Mouse (Mus musculus) gonadal fat pad, adult 2 months (tissue): ENCODE data around the gene Fhl3. TPM values are rescaled to one million over a fixed set of nuclear protein-coding genes. Genes with fewer than 3 reads are reported as not detected.
"Not testable (repeated sequence)": the region's sequence is repeated elsewhere in the genome, so short reads cannot be mapped to it uniquely, and the experiment has no call there.

Source experiments
- DNase-seq: peaks from one replicate; pipeline ENCODE4 v3.0.0-alpha.2; 2012; ENCODE audit warnings: low read depth
- polyA plus RNA-seq: library from polyadenylated mRNA; depleted of rRNA; stranded (reverse); fragments of >200 nt; gene quantifications from 2 replicates; pipeline ENCODE4 v1.2.3, GENCODE M21; 2012

Fhl3 gene
- polyA plus RNA-seq, 1 experiment, result 7.7 TPM

GRCm38 (mm10) chr4:124708518-124709477, 8.3 kb downstream of the Fhl3 start:
- no peak for DNase-seq

GRCm38 (mm10) chr4:124709961-124710446, 9.5 kb downstream of the Fhl3 start:
- DNase-seq, result no peak

GRCm38 (mm10) chr4:124710776-124711291, 10.3 kb downstream of the Fhl3 start:
- no peak for DNase-seq

GRCm38 (mm10) chr4:124712618-124713017, 12.1 kb downstream of the Fhl3 start:
- DNase-seq, result no peak

- not testable (repeated sequence) for DNase-seq
These were observed 13.3 kb downstream of the Fhl3 start for GRCm38 (mm10) chr4:124713850-124714249.

- no peak for DNase-seq
These were observed 14.3 kb downstream of the Fhl3 start, which contains the start of gene Sf3a3 for GRCm38 (mm10) chr4:124714545-124715481. Sf3a3 (plus strand) TSS chr4:124714776.

GRCm38 (mm10) chr4:124719101-124719500, 18.6 kb downstream of the Fhl3 start:
- no peak for DNase-seq

GRCm38 (mm10) chr4:124726121-124726520, 25.6 kb downstream of the Fhl3 start:
- no peak for DNase-seq

GRCm38 (mm10) chr4:124736952-124737351, 36.5 kb downstream of the Fhl3 start:
- no peak for DNase-seq

GRCm38 (mm10) chr4:124737486-124737885, 37.0 kb downstream of the Fhl3 start:
- no peak for DNase-seq

- no peak for DNase-seq
These were observed 37.5 kb downstream of the Fhl3 start for GRCm38 (mm10) chr4:124738013-124738412.

- DNase-seq, result no peak
These were observed 38.3 kb downstream of the Fhl3 start for GRCm38 (mm10) chr4:124738783-124739182.

- no peak for DNase-seq
These were observed 41.2 kb downstream of the Fhl3 start, which contains the start of gene Inpp5b for GRCm38 (mm10) chr4:124741376-124742343. Inpp5b (plus strand) TSS chr4:124741850.

- no peak for DNase-seq
These were observed 42.3 kb downstream of the Fhl3 start for GRCm38 (mm10) chr4:124742839-124743238.

GRCm38 (mm10) chr4:124746577-124746976, 46.1 kb downstream of the Fhl3 start:
- no peak for DNase-seq

- DNase-seq, result no peak
These were observed 47.4 kb downstream of the Fhl3 start for GRCm38 (mm10) chr4:124747851-124748250.

- peak; percentile 78 for DNase-seq
These were observed 51.1 kb downstream of the Fhl3 start for GRCm38 (mm10) chr4:124751300-124752250.

- no peak for DNase-seq
These were observed 52.0 kb downstream of the Fhl3 start for GRCm38 (mm10) chr4:124752281-124753199.
